Mouse (Mus musculus) liver, embryonic 16.5 days (tissue): ENCODE measurements around the gene Unc5cl. TPM values are rescaled to one million over a fixed set of nuclear protein-coding genes. Genes with fewer than 3 reads are reported as not detected.

Experiments
- ATAC-seq: fragments of 200-750 bp; cut with Nextera tagmentation; 2 replicates; pipeline ENCODE4 v1.8.0; 2017; ENCODE audit warnings: low read depth, mild to moderate bottlenecking, moderate number of reproducible peaks, moderate library complexity
- H3K27ac ChIP-seq: fragments of 300-500 bp; sonication (generic); 2 replicates; pipeline ENCODE4 v1.5.1; 2014; ENCODE audit warnings: mild to moderate bottlenecking, low read length
- H3K27me3 ChIP-seq: fragments of 300-500 bp; sonication (generic); 2 replicates; pipeline ENCODE4 v1.6.1; 2014; ENCODE audit warnings: low read depth, low read length, mixed read lengths; ENCODE audit not compliant: control insufficient read depth, insufficient read depth
- H3K36me3 ChIP-seq: fragments of 300-500 bp; sonication (generic); 2 replicates; pipeline ENCODE4 v1.6.1; 2014; ENCODE audit warnings: mild to moderate bottlenecking; ENCODE audit not compliant: control insufficient read depth, insufficient read depth
- H3K4me1 ChIP-seq: fragments of 300-500 bp; sonication (generic); 2 replicates; pipeline ENCODE4 v1.6.1; 2014; ENCODE audit warnings: low read depth, low read length, mixed read lengths; ENCODE audit not compliant: control insufficient read depth
- H3K4me2 ChIP-seq: fragments of 300-500 bp; sonication (generic); 2 replicates; pipeline ENCODE4 v1.6.1; 2014; ENCODE audit warnings: low read depth, low read length, mixed read lengths
- H3K4me3 ChIP-seq: fragments of 300-500 bp; sonication (generic); 2 replicates; pipeline ENCODE4 v1.5.1; 2014; ENCODE audit warnings: low read depth, mild to moderate bottlenecking, low read length
- H3K9ac ChIP-seq: fragments of 300-500 bp; sonication (generic); 2 replicates; pipeline ENCODE4 v1.6.1; 2014; ENCODE audit warnings: low read depth, low read length
- H3K9me3 ChIP-seq: fragments of 300-500 bp; sonication (generic); replicated peaks from 2 replicates; pipeline ENCODE4 v1.6.1; 2016; ENCODE audit warnings: low read length; ENCODE audit not compliant: control insufficient read depth
- WGBS: fragments of 180-500 bp; shearing (Covaris S2); extraction: QIAGEN DNeasy Blood & Tissue Kit; methylation state at CpG from one replicate; pipeline ENCODE4 v1.1.7; 2014; ENCODE audit not compliant: insufficient replicate concordance; 5-methylcytosine and 5-hydroxymethylcytosine counted together
- polyA plus RNA-seq: library from polyadenylated mRNA; unstranded; fragments of >200 nt; fragmentation: Nextera tagmentation; extraction: Ambion mirVana; gene quantifications from 2 replicates; pipeline ENCODE4 v1.2.1, GENCODE M21; 2015

Unc5cl gene
- polyA plus RNA-seq, 1 experiment from 2014 or later = 4.2 TPM

GRCm38 (mm10) chr17:48437421-48437911, 17.2 kb upstream of the Unc5cl start:
- no peak overlapping the region for H3K9ac ChIP-seq
- H3K36me3 ChIP-seq = no peaks in the 10 kb centered on the region
- H3K4me3 ChIP-seq = no peak overlapping the region
- H3K9me3 ChIP-seq = no peaks in the 10 kb centered on the region
- no peak for ATAC-seq
- no peaks in the 10 kb centered on the region for H3K27me3 ChIP-seq
- peaks cover 7% of the 10 kb centered on the region for H3K4me1 ChIP-seq
- no peak overlapping the region for H3K27ac ChIP-seq
- 62% methylated on average over 7 of the region's 7 CpGs for WGBS
- no peak overlapping the region for H3K4me2 ChIP-seq

- WGBS = 68% methylated on average over 7 of the region's 7 CpGs
- Histone ChIP-seq H3K4me1 (peaks cover 15% of the 10 kb centered on the region), H3K27ac (no peak overlapping the region), H3K36me3 (no peaks in the 10 kb centered on the region; the same call in 1 of the 2 replicates), H3K4me3 (no peak overlapping the region), H3K4me2 (no peak overlapping the region), H3K27me3 (no peaks in the 10 kb centered on the region), H3K9ac (no peak overlapping the region), H3K9me3 (no peaks in the 10 kb centered on the region)
- no peak for ATAC-seq
These were observed 11.8 kb upstream of the Unc5cl start for GRCm38 (mm10) chr17:48442745-48443457.

GRCm38 (mm10) chr17:48443542-48444145, 11.1 kb upstream of the Unc5cl start:
- H3K4me3 ChIP-seq = no peak overlapping the region
- H3K4me2 ChIP-seq = no peak overlapping the region
- H3K9ac ChIP-seq = no peak overlapping the region
- no peaks in the 10 kb centered on the region for H3K27me3 ChIP-seq
- H3K9me3 ChIP-seq = no peaks in the 10 kb centered on the region
- ATAC-seq = no peak
- no peak overlapping the region for H3K27ac ChIP-seq
- WGBS = 80% methylated on average over 16 of the region's 16 CpGs
- H3K4me1 ChIP-seq = peaks cover 21% of the 10 kb centered on the region
- H3K36me3 ChIP-seq = peaks cover 6% of the 10 kb centered on the region; the same call in 1 of the 2 replicates

GRCm38 (mm10) chr17:48447675-48448074, 7.0 kb upstream of the Unc5cl start:
- Histone ChIP-seq H3K4me3 (peak overlapping the region; percentile 64), H3K36me3 (peaks cover 10% of the 10 kb centered on the region; the same call in 1 of the 2 replicates), H3K4me1 (peaks cover 48% of the 10 kb centered on the region), H3K9ac (peak overlapping the region; percentile 77), H3K27me3 (no peaks in the 10 kb centered on the region), H3K4me2 (peak overlapping the region; percentile 78), H3K27ac (peak overlapping the region; percentile 98), H3K9me3 (no peaks in the 10 kb centered on the region)
- 48% methylated on average over 8 of the region's 8 CpGs for WGBS
- ATAC-seq = peak; percentile 36

- H3K36me3 ChIP-seq = peaks cover 10% of the 10 kb centered on the region; the same call in 1 of the 2 replicates
- peak overlapping the region; percentile 98 for H3K27ac ChIP-seq
- H3K9me3 ChIP-seq = no peaks in the 10 kb centered on the region
- ATAC-seq = peak; percentile 90
- WGBS = 28% methylated on average over 13 of the region's 13 CpGs
- peak overlapping the region; percentile 78 for H3K4me2 ChIP-seq
- H3K4me3 ChIP-seq = peak overlapping the region; percentile 64
- peak overlapping the region; percentile 77 for H3K9ac ChIP-seq
- no peaks in the 10 kb centered on the region for H3K27me3 ChIP-seq
- H3K4me1 ChIP-seq = peaks cover 64% of the 10 kb centered on the region
These were observed 3.9 kb upstream of the Unc5cl start for GRCm38 (mm10) chr17:48450666-48451352.

- Histone ChIP-seq H3K4me3 (peak within 1 kb of the TSS; percentile 64), H3K27me3 (no peaks in the 10 kb centered on the region), H3K9me3 (no peaks in the 10 kb centered on the region), H3K27ac (peak within 1 kb of the TSS; percentile 98), H3K9ac (peak within 1 kb of the TSS; percentile 77), H3K4me2 (peak within 1 kb of the TSS; percentile 78), H3K4me1 (peaks cover 68% of the 10 kb centered on the region), H3K36me3 (peaks cover 10% of the 10 kb centered on the region; the same call in 1 of the 2 replicates)
- ATAC-seq = peak; percentile 76
- WGBS = 22% methylated on average over 7 of the region's 7 CpGs
These were observed 3.4 kb upstream of the Unc5cl start, which contains the start of gene Tspo2 for GRCm38 (mm10) chr17:48451353-48451675. Tspo2 (minus strand) TSS chr17:48451522.

GRCm38 (mm10) chr17:48451753-48452444, 2.8 kb upstream of the Unc5cl start:
- Histone ChIP-seq H3K4me2 (peak overlapping the region; percentile 76), H3K9ac (peak overlapping the region; percentile 68), H3K4me1 (peaks cover 64% of the 10 kb centered on the region), H3K36me3 (peaks cover 10% of the 10 kb centered on the region; the same call in 1 of the 2 replicates), H3K9me3 (no peaks in the 10 kb centered on the region), H3K4me3 (peak overlapping the region; percentile 64), H3K27ac (peak overlapping the region; percentile 98), H3K27me3 (no peaks in the 10 kb centered on the region)
- 0 out of 2 replicates have a peak, but pooled peaks have one; percentile 6 for ATAC-seq
- 53% methylated on average over 9 of the region's 9 CpGs for WGBS

GRCm38 (mm10) chr17:48453489-48453888, 1.2 kb upstream of the Unc5cl start:
- no peak overlapping the region for H3K4me2 ChIP-seq
- H3K4me1 ChIP-seq = peaks cover 56% of the 10 kb centered on the region
- H3K27me3 ChIP-seq = no peaks in the 10 kb centered on the region
- WGBS = 61% methylated on average over 7 of the region's 7 CpGs
- H3K9me3 ChIP-seq = no peaks in the 10 kb centered on the region
- H3K4me3 ChIP-seq = no peak overlapping the region
- ATAC-seq = no peak
- H3K27ac ChIP-seq = no peak overlapping the region
- H3K36me3 ChIP-seq = peaks cover 6% of the 10 kb centered on the region; the same call in 1 of the 2 replicates
- no peak overlapping the region for H3K9ac ChIP-seq
